Mouse (Mus musculus): ENCODE data around the gene Foxc1.

Gene Foxc1

GRCm38 (mm10) chr13:31849258-31849971 lies 43.0 kb downstream of the Foxc1 start:
- DNase-seq, result no peak

GRCm38 (mm10) chr13:31853564-31853963 lies 47.1 kb downstream of the Foxc1 start:
- DNase-seq, result no peak

- DNase-seq, result no peak
Observed at GRCm38 (mm10) chr13:31854000-31854399, 47.6 kb downstream of the Foxc1 start.

- no peak for DNase-seq
Observed at GRCm38 (mm10) chr13:31860200-31860599, 53.8 kb downstream of the Foxc1 start.
